Mouse (Mus musculus): ENCODE measurements around the gene Sephs2. TPM values are rescaled to one million over a fixed set of nuclear protein-coding genes. Genes with fewer than 3 reads are reported as not detected.

Gene Sephs2
- 150 and 202 TPM in 2 replicates for total RNA-seq (2023)

DNA sequence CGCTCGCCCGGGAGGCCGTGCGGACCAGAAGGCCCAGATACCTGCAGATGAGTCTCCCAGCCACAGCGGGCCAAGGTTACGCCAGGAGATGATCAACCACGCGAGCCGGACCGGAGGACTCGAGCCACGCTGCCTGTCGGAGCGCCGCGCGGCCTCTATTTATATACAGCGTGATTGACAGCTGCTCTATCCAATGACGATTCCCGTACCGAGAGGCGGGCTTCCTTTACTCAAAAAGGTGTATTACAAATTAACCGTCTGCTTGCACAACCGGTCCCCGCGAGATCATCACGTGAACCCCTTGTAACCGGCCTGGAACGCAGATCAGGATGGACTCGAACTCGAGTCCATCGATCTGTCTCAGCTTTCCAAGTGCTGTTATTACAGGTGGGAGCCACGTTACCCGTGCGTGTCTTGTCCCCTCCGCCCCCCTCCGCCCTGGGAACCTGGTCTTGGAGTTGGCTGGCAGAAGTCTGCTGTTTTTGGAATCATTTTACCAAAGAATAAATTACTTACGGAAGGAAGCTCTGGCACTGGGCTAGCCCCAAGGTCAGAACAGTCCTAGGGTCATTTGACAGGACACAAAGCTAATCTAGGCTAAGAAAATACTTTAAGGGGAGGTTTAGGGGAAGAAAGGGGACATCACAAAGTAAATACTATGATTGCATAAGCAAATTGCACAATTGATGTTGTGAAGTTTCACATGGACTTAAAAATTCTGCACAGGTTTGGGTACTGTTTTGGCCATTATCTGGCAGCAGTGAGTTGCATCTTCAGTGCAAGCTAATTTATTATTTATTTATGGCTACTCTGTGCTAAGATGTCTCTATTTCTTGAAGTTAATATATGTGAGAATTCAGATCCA is at the start of gene Sephs2:
Gene Sephs2, minus strand, starts transcription at position 131 of the 865 bp plus-strand sequence.

DNA sequence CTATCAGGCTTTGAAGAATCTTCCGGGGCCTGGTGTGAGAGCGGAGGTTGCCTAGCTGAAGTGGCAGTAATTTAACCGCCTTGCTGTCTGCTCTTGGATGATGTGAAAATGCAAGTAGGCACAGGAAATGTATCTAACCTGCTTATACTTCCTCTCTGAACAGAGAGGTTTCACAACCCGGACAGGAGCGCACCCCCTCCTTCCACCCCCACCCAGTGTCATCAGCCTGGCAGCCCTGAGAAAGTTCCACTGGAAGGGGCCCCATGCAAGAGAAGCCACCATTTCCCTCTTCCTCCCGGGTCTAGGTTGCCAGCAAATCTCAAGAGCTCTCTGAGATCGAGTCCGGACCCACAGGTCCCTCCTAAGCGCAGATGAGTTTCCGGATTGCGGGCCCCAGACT is 22.2 kb upstream of the Sephs2 start, which contains the start of gene Itgal:
Gene Itgal, plus strand, starts transcription at position 163 of the 400 bp plus-strand sequence.

DNA sequence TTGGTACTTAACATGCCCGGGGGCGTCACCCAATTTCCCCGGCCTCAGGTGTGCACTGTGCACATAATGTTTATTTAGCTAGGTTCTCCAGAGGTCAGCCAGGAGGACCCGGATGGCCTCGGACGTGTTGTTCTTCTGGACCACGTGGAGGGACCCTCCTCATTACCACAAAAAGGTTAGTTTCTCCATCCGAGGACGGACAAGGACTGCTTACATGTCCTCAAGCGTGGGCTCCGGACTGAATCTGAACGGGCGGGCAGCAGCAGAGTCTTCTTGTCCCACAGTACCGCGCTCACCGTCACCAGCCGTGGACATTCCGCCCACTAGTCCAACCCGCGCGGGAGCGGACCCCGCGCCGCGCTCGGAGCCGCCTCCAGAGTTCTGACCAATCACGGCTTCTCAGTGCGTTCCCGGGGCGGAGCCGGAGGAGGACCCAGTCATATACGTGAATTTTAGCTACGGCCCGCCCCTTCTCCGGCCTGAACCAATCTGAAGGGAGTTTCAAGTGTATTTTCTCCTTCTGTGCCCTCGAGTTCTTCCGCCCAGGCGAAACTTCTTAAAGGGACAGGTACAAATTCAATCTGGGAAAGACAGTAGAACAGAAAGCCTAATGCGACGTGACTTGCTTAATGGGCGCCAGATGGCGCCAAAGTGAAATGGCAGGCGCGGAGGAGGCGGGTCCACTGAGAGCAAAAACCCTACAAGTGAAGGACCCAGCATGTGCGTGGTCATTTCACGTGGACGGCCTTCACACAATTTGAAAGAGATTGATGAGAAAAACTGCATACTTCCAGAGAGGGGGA is 13.3 kb downstream of the Sephs2 start, which contains the start of gene Dctpp1:
Gene Dctpp1, minus strand, starts transcription at position 401 of the 803 bp plus-strand sequence.

DNA sequence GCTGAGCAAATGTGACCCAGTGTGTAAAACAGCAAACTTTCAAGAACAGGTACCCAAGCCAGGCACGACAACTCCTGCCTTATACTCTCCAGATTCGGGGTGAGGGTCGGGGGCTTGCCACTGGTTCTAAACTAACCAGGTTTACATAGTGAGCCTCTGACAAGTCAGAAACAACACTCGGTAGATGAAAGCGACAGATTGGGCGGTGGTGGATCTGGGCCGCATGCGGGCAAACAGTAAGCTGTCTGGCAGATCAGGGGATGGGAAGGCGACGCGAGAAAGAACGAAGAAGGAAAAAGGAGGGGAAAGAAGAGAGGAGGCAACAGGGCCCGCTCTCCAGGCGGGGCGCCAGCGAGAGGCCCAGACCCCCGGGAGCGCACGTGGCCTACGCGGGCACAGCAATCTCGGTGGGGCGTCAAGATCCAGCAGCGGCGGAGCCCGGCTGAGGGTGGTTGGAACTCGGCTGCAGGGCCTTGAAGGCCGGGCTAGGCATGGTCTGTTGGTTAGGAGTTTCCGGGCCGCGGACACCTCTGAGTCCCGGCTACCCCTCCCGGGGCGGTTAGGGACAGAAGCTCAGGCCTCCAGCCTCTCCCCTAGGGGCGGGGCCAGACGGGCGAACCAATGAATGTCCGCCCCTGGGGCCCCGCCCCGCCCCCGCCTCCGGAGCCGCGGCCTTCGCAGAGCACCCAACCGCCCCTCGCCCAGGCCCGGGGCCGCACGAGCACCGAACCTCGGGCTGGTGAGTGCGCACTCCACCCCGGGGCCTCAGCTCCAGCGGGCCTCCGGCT is 29.8 kb downstream of the Sephs2 start, which contains the start of gene Zfp771:
Gene Zfp771, plus strand, starts transcription at position 405 of the 788 bp plus-strand sequence.

DNA sequence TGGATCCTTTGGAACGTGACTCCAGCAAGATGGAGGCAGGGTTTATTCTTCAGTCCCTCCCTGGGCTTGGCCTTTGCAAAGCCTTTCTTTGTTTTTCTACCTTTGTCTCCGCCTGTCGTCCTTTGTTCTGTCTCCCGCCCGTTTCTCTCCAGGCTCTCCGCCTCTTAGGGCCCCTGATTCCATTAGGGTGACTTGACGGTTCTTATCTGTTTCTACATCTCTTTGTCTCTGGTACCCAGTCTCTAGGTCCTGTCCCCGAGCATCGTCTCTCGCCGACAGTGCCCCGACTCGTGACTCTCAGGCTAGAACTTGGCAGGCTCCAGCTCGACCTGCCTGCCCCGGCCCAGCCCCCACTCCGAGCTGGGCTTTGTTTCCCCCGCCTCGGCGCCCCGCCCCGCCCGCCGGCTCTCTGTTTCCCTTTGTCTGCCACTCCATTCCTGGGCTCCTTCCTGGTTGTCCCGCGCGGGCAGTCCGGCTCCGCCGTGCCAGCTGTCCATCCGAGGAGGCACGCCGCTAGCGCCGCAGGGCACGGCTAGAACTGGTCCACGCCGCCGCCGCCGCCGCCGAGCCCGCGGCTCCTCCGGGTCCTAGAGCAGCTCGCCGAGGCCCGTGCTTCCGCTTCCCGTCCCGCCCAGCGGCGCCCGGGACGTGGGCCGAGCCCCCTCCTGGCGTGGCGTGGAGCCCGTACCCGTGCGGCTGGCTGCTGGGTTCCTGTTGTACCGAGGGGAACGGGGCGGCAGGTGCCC is 41.1 kb downstream of the Sephs2 start, which contains the start of the genes Zfp553 and Sept1:
Gene Zfp553, plus strand, starts transcription at position 440 of the 746 bp plus-strand sequence.
Gene Sept1, minus strand, starts transcription at position 509 of the 746 bp plus-strand sequence.

Other genes with a start within 250 kb of the Sephs2 start
- gene Maz, start 247.0 kb downstream of the Sephs2 start, total RNA-seq (2023), result 128 and 143 TPM in 2 replicates
- 41.1 and 48.3 TPM in 2 replicates for gene Kif22, start 231.6 kb downstream of the Sephs2 start, total RNA-seq (2023)
- gene Zg16, start 186.7 kb downstream of the Sephs2 start, total RNA-seq (2023), result 1.2 TPM in 1 of 2 replicates, not detected in the other
- gene AI467606, start 182.7 kb downstream of the Sephs2 start, total RNA-seq (2023), result 155 and 172 TPM in 2 replicates
- 2.0 and 3.8 TPM in 2 replicates for gene Qprt, start 151.8 kb downstream of the Sephs2 start, total RNA-seq (2023)
- 96.9 and 102 TPM in 2 replicates for gene Spn, start 136.2 kb downstream of the Sephs2 start, total RNA-seq (2023)
- gene Cd2bp2, start 78.0 kb downstream of the Sephs2 start, total RNA-seq (2023), result 47.6 and 62.2 TPM in 2 replicates
- 106 and 122 TPM in 2 replicates for gene Tbc1d10b, start 65.6 kb downstream of the Sephs2 start, total RNA-seq (2023)
- gene Mylpf, start 65.2 kb downstream of the Sephs2 start, total RNA-seq (2023), result 6.7 and 11.1 TPM in 2 replicates
- 2.8 and 4.0 TPM in 2 replicates for gene Zfp553, start 41.0 kb downstream of the Sephs2 start, total RNA-seq (2023)
- gene Sept1, start 40.9 kb downstream of the Sephs2 start, total RNA-seq (2023), result 107 and 123 TPM in 2 replicates
- gene Zfp771, start 29.8 kb downstream of the Sephs2 start, total RNA-seq (2023), result 3.2 and 4.7 TPM in 2 replicates
- gene Dctpp1, start 13.3 kb downstream of the Sephs2 start, total RNA-seq (2023), result 18.4 and 20.9 TPM in 2 replicates
- gene Itgal, start 22.2 kb upstream of the Sephs2 start, total RNA-seq (2023), result 239 and 332 TPM in 2 replicates
- 7.5 and 8.1 TPM in 2 replicates for gene Zfp768, start 71.5 kb upstream of the Sephs2 start, total RNA-seq (2023)
- 3.9 and 5.9 TPM in 2 replicates for gene Zfp747, start 102.0 kb upstream of the Sephs2 start, total RNA-seq (2023)
- gene 9130019O22Rik, start 113.1 kb upstream of the Sephs2 start, total RNA-seq (2023), result 1.3 and 1.5 TPM in 2 replicates
- gene E430018J23Rik, start 119.6 kb upstream of the Sephs2 start, total RNA-seq (2023), result 1.1 and 1.4 TPM in 2 replicates
- 1.5 and 2.2 TPM in 2 replicates for gene Zfp764, start 132.8 kb upstream of the Sephs2 start, total RNA-seq (2023)
- 13.2 and 14.6 TPM in 2 replicates for gene Zfp688, start 148.0 kb upstream of the Sephs2 start, total RNA-seq (2023)
- 2.1 and 3.1 TPM in 2 replicates for gene Zfp689, start 175.1 kb upstream of the Sephs2 start, total RNA-seq (2023)
- 153 and 167 TPM in 2 replicates for gene Prr14, start 185.6 kb upstream of the Sephs2 start, total RNA-seq (2023)
- gene Fbrs, start 205.1 kb upstream of the Sephs2 start, total RNA-seq (2023), result 324 and 414 TPM in 2 replicates
- 77.3 and 96.9 TPM in 2 replicates for gene Srcap, start 237.9 kb upstream of the Sephs2 start, total RNA-seq (2023)
- gene Gm42715, start 245.5 kb upstream of the Sephs2 start, total RNA-seq (2023), result 16.4 and 27.7 TPM in 2 replicates